8 mouse cellular contexts compared by ENCODE assay signal in the genomic region with DNA sequence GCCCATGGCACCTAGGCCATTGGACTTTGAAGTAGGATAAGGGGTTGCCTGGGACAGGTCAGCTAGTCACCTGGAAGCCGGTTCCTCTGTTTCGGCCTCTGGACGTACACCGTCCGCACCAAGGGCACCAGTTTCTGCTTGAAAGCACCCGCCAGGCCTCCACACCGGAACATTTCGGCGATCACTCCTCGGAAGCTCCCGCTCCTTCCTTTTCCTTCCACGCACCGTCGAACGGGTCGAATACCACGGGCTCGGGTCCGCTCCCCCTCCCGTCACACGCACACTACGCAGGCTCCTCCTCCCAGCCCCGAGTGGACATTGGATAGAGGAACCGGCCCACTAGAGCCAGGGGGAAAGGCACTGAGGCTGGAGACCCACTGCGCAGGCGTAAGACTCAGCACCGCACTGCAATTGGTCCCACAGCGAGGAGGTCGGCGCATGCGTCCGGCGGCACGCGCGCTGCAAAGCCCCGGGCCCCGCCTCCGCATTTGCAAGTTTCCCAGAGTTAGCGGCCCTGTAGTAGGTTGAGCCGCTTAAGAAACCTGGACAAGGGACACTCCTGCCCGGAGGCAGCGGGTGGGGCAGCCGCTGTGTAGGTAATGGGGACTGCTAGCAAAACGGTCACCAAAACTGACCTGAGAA. TPM values are rescaled to one million over a fixed set of nuclear protein-coding genes. Genes with fewer than 3 reads are reported as not detected.
DNase-seq lines count a peak whose midpoint lies in the region; ATAC-seq lines count a peak whose summit lies in the region.

Aifm1 (minus strand) TSS at position 398 of the 642 bp plus-strand sequence.

- intact Hi-C loops in gastrocnemius, postnatal 14 days (cut with DNase I; ENCODE audit: low total_unique reads), result no loop called here
- intact Hi-C loops in left cerebral cortex, postnatal 10 days (cut with DNase I), result no loop called here

- peak; percentile 95 to 96 for DNase-seq in adrenal gland, adult (ENCODE audit: inconsistent age in 2 of 2, low spot score in 1 of 2)
- peak; percentile 91 for DNase-seq in embryo, embryonic 10.5 days (ENCODE audit: low spot score)
- DNase-seq in gastrocnemius, postnatal 14 days, result peak; percentile 94
- peak; percentile 89 to 95 for DNase-seq in left cerebral cortex, postnatal 10 days (ENCODE audit: extremely low spot score in 1 of 2, low spot score in 2 of 2)
- peak; percentile 91 for DNase-seq in right cerebral cortex, postnatal 25 days
- peak; percentile 85 to 89 for DNase-seq in urinary bladder, postnatal 4 days (ENCODE audit: low spot score in 2 of 2)

- peak; percentile 93 for ATAC-seq in inflammation-experienced regulatory T-cells, adult 6 months
- ATAC-seq in megakaryocyte-erythroid progenitor cell, adult 5-6 weeks (replicated peaks; ENCODE audit: low FRiP score, low TSS enrichment, poor library complexity, severe bottlenecking), result peak; percentile 99

RNA-seq across cellular contexts. Expression of gene Aifm1, which starts in this region (rescaled TPM):
- 10 to 100 TPM; 46.3 to 53.6 TPM for total RNA-seq in gastrocnemius, postnatal 14 days (2021)
- 10 to 100 TPM; 28.1 to 40.4 (median 33.4) TPM for polyA plus RNA-seq in inflammation-experienced regulatory T-cells, adult 6 months (2017; shearing (Covaris generic))
- 10 to 100 TPM; 24.5 to 24.7 TPM for total RNA-seq in left cerebral cortex, postnatal 10 days (2021)
- 68.2 and 74.1 TPM in 2 replicates for total RNA-seq in megakaryocyte-erythroid progenitor cell, adult 5-6 weeks (2014; fragmentation: Nextera tagmentation)
- 110 and 155 TPM in 2 replicates for total RNA-seq in megakaryocyte-erythroid progenitor cell, adult 5-6 weeks (2017)

Comparison
In these comparisons a context has a peak if more than half of its experiments do, and no peak if none do; other contexts are left out.
1. Peak in every context shown above with its lines: DNase-seq and ATAC-seq.